Mouse (Mus musculus) myocyte (in vitro differentiated cells): Measurements from ENCODE around the gene Rgcc. TPM values are rescaled to one million over a fixed set of nuclear protein-coding genes. Genes with fewer than 3 reads are reported as not detected.

Experiments used
- H3K27me3 ChIP-seq: one replicate; pipeline ENCODE4 v1.6.1; 2011; ENCODE audit not compliant: control insufficient read depth, insufficient read depth, insufficient read length
- H3K36me3 ChIP-seq: one replicate; pipeline ENCODE4 v1.6.1; 2011; ENCODE audit not compliant: control insufficient read depth, insufficient read depth
- H3K4me2 ChIP-seq: one replicate; pipeline ENCODE4 v1.6.1; 2011; ENCODE audit warnings: low read depth, control low read depth
- H3K4me3 ChIP-seq: one replicate; pipeline ENCODE4 v1.5.1; 2011; ENCODE audit warnings: mild to moderate bottlenecking, control low read depth, moderate library complexity
- H3K79me2 ChIP-seq: one replicate; pipeline ENCODE4 v1.6.1; 2011; ENCODE audit not compliant: control insufficient read depth, insufficient read depth
- H3ac ChIP-seq: one replicate; pipeline ENCODE4 v1.6.1; 2011; ENCODE audit not compliant: control insufficient read depth, insufficient read length
- CEBPB ChIP-seq: IDR thresholded peaks from 2 replicates; pipeline ENCODE4 v1.6.1; 2011; ENCODE audit warnings: mild to moderate bottlenecking, moderate library complexity; ENCODE audit not compliant: poor library complexity, insufficient read depth, severe bottlenecking
- E2F4 ChIP-seq: IDR thresholded peaks from one replicate; pipeline ENCODE4 v1.6.1; 2011; ENCODE audit warnings: mild to moderate bottlenecking, control low read depth, moderate library complexity; ENCODE audit not compliant: insufficient read depth
- MAX ChIP-seq: IDR thresholded peaks from one replicate; pipeline ENCODE4 v1.6.1; 2011; ENCODE audit warnings: low read depth, mild to moderate bottlenecking, control low read depth
- MYOD1 ChIP-seq, 3 experiments: IDR thresholded peaks; one replicate each; pipeline ENCODE4 v1.6.1; 2011; ENCODE audit warnings: control low read depth in 2 of 3, low read depth in 2 of 3, mild to moderate bottlenecking in 2 of 3, moderate library complexity in 1 of 3; ENCODE audit not compliant: insufficient read length in 2 of 3, control insufficient read depth in 1 of 3
- MYOG ChIP-seq, 3 experiments: IDR thresholded peaks; one replicate each; pipeline ENCODE4 v1.6.1; 2011; ENCODE audit warnings: control low read depth in 2 of 3, low read depth in 2 of 3, mild to moderate bottlenecking in 2 of 3; ENCODE audit not compliant: insufficient read length in 2 of 3, control insufficient read depth in 1 of 3, insufficient read depth in 1 of 3
- POLR2A ChIP-seq: IDR thresholded peaks from one replicate; pipeline ENCODE4 v1.6.1; 2011; ENCODE audit warnings: low read depth, mild to moderate bottlenecking, control low read depth, moderate library complexity; ENCODE audit not compliant: insufficient read length
- POLR2AphosphoS2 ChIP-seq: IDR thresholded peaks from one replicate; pipeline ENCODE4 v1.6.1; 2011; ENCODE audit warnings: low read depth, control low read depth; ENCODE audit not compliant: insufficient read length
- REST ChIP-seq: IDR thresholded peaks from one replicate; pipeline ENCODE4 v1.6.1; 2011; ENCODE audit warnings: mild to moderate bottlenecking, control low read depth, moderate library complexity; ENCODE audit not compliant: insufficient read depth, insufficient read length
- SRF ChIP-seq: IDR thresholded peaks from one replicate; pipeline ENCODE4 v1.6.1; 2011; ENCODE audit warnings: low read depth; ENCODE audit not compliant: control insufficient read depth, insufficient read length
- TCF12 ChIP-seq: IDR thresholded peaks from one replicate; pipeline ENCODE4 v1.6.1; 2011; ENCODE audit warnings: mild to moderate bottlenecking, control low read depth; ENCODE audit not compliant: poor library complexity, insufficient read depth, severe bottlenecking
- TCF3 ChIP-seq: IDR thresholded peaks from one replicate; pipeline ENCODE4 v1.6.1; 2011; ENCODE audit warnings: low read depth, control low read depth; ENCODE audit not compliant: insufficient read length
- USF1 ChIP-seq: IDR thresholded peaks from one replicate; pipeline ENCODE4 v1.6.1; 2011; ENCODE audit warnings: low read depth, mild to moderate bottlenecking, control low read depth, moderate library complexity
- polyA plus RNA-seq: library from polyadenylated mRNA; unstranded; fragments of >200 nt; fragmentation: generic; extraction: Trizol; gene quantifications from one replicate; pipeline ENCODE4 v1.2.1, GENCODE M21; 2012; ENCODE audit warnings: missing spikeins

Rgcc gene
- polyA plus RNA-seq, 1 experiment: 6.0 TPM

- H3K4me3 ChIP-seq: no peak overlapping the region
- no peak for TF ChIP-seq TCF12
- TF ChIP-seq E2F4: no peak
- no peak for TF ChIP-seq MAX
- TF ChIP-seq TCF3: no peak
- no peak for TF ChIP-seq REST
- TF ChIP-seq MYOD1 (IDR thresholded peaks at IDR 0.05; ENCODE audit: control insufficient read depth in 1 of 3, insufficient read length in 2 of 3, low read depth in 2 of 3): no peak
- TF ChIP-seq POLR2AphosphoS2: no peak
- no peak for TF ChIP-seq CEBPB
- no peak for TF ChIP-seq POLR2A
- no peak for TF ChIP-seq SRF
- TF ChIP-seq USF1: no peak
- no peak for TF ChIP-seq MYOG (IDR thresholded peaks at IDR 0.05; ENCODE audit: control insufficient read depth in 1 of 3, insufficient read depth in 1 of 3, insufficient read length in 2 of 3, low read depth in 2 of 3)
- H3K4me2 ChIP-seq: no peak overlapping the region
- H3K27me3 ChIP-seq: no peaks in the 10 kb centered on the region
- H3K36me3 ChIP-seq: no peaks in the 10 kb centered on the region
- no peak overlapping the region for H3ac ChIP-seq
- no peaks in the 10 kb centered on the region for H3K79me2 ChIP-seq
Measured at GRCm38 (mm10) chr14:79289909-79290308, 11.5 kb downstream of the Rgcc start.

DNA sequence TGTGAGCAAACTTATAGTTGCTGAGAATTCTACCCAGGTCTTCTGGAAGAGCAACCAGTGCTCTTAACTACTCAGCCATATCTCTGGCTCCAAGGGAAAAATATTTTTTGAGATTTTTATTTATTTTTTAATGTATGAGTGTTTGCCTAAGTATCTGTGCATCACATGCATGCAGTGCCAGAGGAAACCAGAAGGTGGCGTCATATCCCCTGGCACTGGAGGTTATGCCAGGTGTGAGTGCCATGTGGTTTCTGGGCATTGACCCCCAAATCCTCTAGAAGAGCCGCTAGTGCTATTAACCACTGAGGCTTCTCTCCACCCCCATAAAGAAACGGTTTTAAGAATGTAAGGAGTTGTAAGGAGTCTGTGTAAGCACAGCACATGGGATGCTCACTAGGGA is 13.2 kb downstream of the Rgcc start:
- Histone ChIP-seq H3K79me2 (no peaks in the 10 kb centered on the region), H3K4me2 (no peak overlapping the region), H3K36me3 (no peaks in the 10 kb centered on the region), H3ac (no peak overlapping the region), H3K27me3 (no peaks in the 10 kb centered on the region), H3K4me3 (no peak overlapping the region)
- no peak for TF ChIP-seq POLR2AphosphoS2
- no peak for TF ChIP-seq MAX
- no peak for TF ChIP-seq USF1
- TF ChIP-seq MYOD1 (IDR thresholded peaks at IDR 0.05; ENCODE audit: control insufficient read depth in 1 of 3, insufficient read length in 2 of 3, low read depth in 2 of 3): no peak
- no peak for TF ChIP-seq TCF3
- TF ChIP-seq E2F4: no peak
- TF ChIP-seq CEBPB: no peak
- TF ChIP-seq REST: no peak
- no peak for TF ChIP-seq POLR2A
- no peak for TF ChIP-seq TCF12
- TF ChIP-seq MYOG (IDR thresholded peaks at IDR 0.05; ENCODE audit: control insufficient read depth in 1 of 3, insufficient read depth in 1 of 3, insufficient read length in 2 of 3, low read depth in 2 of 3): no peak
- TF ChIP-seq SRF: no peak

- Histone ChIP-seq H3K79me2 (no peaks in the 10 kb centered on the region), H3K4me3 (no peak overlapping the region), H3K4me2 (no peak overlapping the region), H3K36me3 (no peaks in the 10 kb centered on the region), H3ac (no peak overlapping the region), H3K27me3 (no peaks in the 10 kb centered on the region)
- TF ChIP-seq CEBPB (no peak), REST (no peak), MAX (no peak), TCF3 (no peak), SRF (no peak), POLR2A (no peak), MYOG (IDR thresholded peaks at IDR 0.05; ENCODE audit: control insufficient read depth in 1 of 3, insufficient read depth in 1 of 3, insufficient read length in 2 of 3, low read depth in 2 of 3) (no peak), POLR2AphosphoS2 (no peak), E2F4 (no peak), MYOD1 (IDR thresholded peaks at IDR 0.05; ENCODE audit: control insufficient read depth in 1 of 3, insufficient read length in 2 of 3, low read depth in 2 of 3) (no peak), USF1 (no peak), TCF12 (no peak)
Measured at GRCm38 (mm10) chr14:79287251-79287863, 14.1 kb downstream of the Rgcc start.

GRCm38 (mm10) chr14:79285549-79285948 is 15.9 kb downstream of the Rgcc start:
- no peaks in the 10 kb centered on the region for H3K79me2 ChIP-seq
- no peak overlapping the region for H3K4me3 ChIP-seq
- H3ac ChIP-seq: no peak overlapping the region
- H3K4me2 ChIP-seq: no peak overlapping the region
- no peaks in the 10 kb centered on the region for H3K27me3 ChIP-seq
- no peak for TF ChIP-seq MYOD1 (IDR thresholded peaks at IDR 0.05; ENCODE audit: control insufficient read depth in 1 of 3, insufficient read length in 2 of 3, low read depth in 2 of 3)
- TF ChIP-seq E2F4: no peak
- TF ChIP-seq TCF3: no peak
- TF ChIP-seq SRF: no peak
- no peak for TF ChIP-seq POLR2A
- no peak for TF ChIP-seq MYOG (IDR thresholded peaks at IDR 0.05; ENCODE audit: control insufficient read depth in 1 of 3, insufficient read depth in 1 of 3, insufficient read length in 2 of 3, low read depth in 2 of 3)
- no peak for TF ChIP-seq CEBPB
- TF ChIP-seq TCF12: no peak
- no peak for TF ChIP-seq USF1
- TF ChIP-seq POLR2AphosphoS2: no peak
- no peaks in the 10 kb centered on the region for H3K36me3 ChIP-seq
